Mouse (Mus musculus): Measurements from ENCODE around the gene Srgap2.
"Not testable (repeated sequence)": the region's sequence is repeated elsewhere in the genome, so short reads cannot be mapped to it uniquely, and the experiment has no call there.

The Srgap2 gene

GRCm38 (mm10) chr1:131329093-131329492 is 198.1 kb downstream of the Srgap2 start:
- not testable (repeated sequence) for DNase-seq

- DNase-seq = no peak
These were observed 200.0 kb downstream of the Srgap2 start for GRCm38 (mm10) chr1:131327167-131327566.

GRCm38 (mm10) chr1:131324816-131325463 is 202.2 kb downstream of the Srgap2 start:
- no peak for DNase-seq

GRCm38 (mm10) chr1:131319598-131320330 is 207.4 kb downstream of the Srgap2 start:
- DNase-seq = no peak

- DNase-seq = no peak
These were observed 208.8 kb downstream of the Srgap2 start for GRCm38 (mm10) chr1:131318397-131318796.

- DNase-seq = no peak
These were observed 209.5 kb downstream of the Srgap2 start for GRCm38 (mm10) chr1:131317625-131318024.

- no peak for DNase-seq
These were observed 215.9 kb downstream of the Srgap2 start for GRCm38 (mm10) chr1:131311284-131311683.

GRCm38 (mm10) chr1:131310237-131310818 is 216.8 kb downstream of the Srgap2 start:
- no peak for DNase-seq

GRCm38 (mm10) chr1:131300750-131301149 is 226.4 kb downstream of the Srgap2 start:
- no peak for DNase-seq

- DNase-seq = no peak
These were observed 227.4 kb downstream of the Srgap2 start for GRCm38 (mm10) chr1:131299788-131300187.

- DNase-seq = no peak
These were observed 227.9 kb downstream of the Srgap2 start for GRCm38 (mm10) chr1:131299240-131299639.

- no peak for DNase-seq
These were observed 229.0 kb downstream of the Srgap2 start for GRCm38 (mm10) chr1:131298171-131298570.

GRCm38 (mm10) chr1:131296726-131297125 is 230.4 kb downstream of the Srgap2 start:
- peak; percentile 1 for DNase-seq

- DNase-seq = no peak
These were observed 232.0 kb downstream of the Srgap2 start for GRCm38 (mm10) chr1:131295200-131295599.

GRCm38 (mm10) chr1:131293922-131294250 is 233.3 kb downstream of the Srgap2 start:
- DNase-seq = no peak

- DNase-seq = no peak
These were observed 233.8 kb downstream of the Srgap2 start for GRCm38 (mm10) chr1:131293221-131293921.

GRCm38 (mm10) chr1:131290648-131291047 is 236.5 kb downstream of the Srgap2 start:
- DNase-seq = peak; percentile 68

- DNase-seq = no peak
These were observed 238.2 kb downstream of the Srgap2 start for GRCm38 (mm10) chr1:131288938-131289337.

- DNase-seq = no peak
These were observed 239.9 kb downstream of the Srgap2 start for GRCm38 (mm10) chr1:131287267-131287666.

GRCm38 (mm10) chr1:131286803-131287202 is 240.3 kb downstream of the Srgap2 start:
- DNase-seq = no peak

GRCm38 (mm10) chr1:131284616-131285015 is 242.5 kb downstream of the Srgap2 start:
- DNase-seq = no peak

- DNase-seq = no peak
These were observed 243.0 kb downstream of the Srgap2 start for GRCm38 (mm10) chr1:131284167-131284566.

GRCm38 (mm10) chr1:131281731-131282130 is 245.4 kb downstream of the Srgap2 start:
- DNase-seq = no peak

GRCm38 (mm10) chr1:131280280-131280679 is 246.9 kb downstream of the Srgap2 start:
- no peak for DNase-seq

Measured in right cerebral cortex, postnatal 4 days (tissue).